Mouse (Mus musculus) MN1 (cell line): Measurements from ENCODE around the gene Rps21.

ENCODE experiments used
- DNase-seq: peaks from one replicate; pipeline ENCODE4 v3.0.0-alpha.2; 2016; ENCODE audit warnings: low spot score

Gene Rps21

GRCm38 (mm10) chr2:180229129-180229528 lies 28.0 kb upstream of the Rps21 start:
- no peak for DNase-seq

GRCm38 (mm10) chr2:180230482-180230881 lies 26.7 kb upstream of the Rps21 start:
- peak; percentile 54 for DNase-seq

GRCm38 (mm10) chr2:180233101-180233904 lies 23.9 kb upstream of the Rps21 start:
- DNase-seq: no peak

- no peak for DNase-seq
These were observed 22.8 kb upstream of the Rps21 start for GRCm38 (mm10) chr2:180234353-180234752.

GRCm38 (mm10) chr2:180234980-180235379 lies 22.2 kb upstream of the Rps21 start:
- DNase-seq: no peak

GRCm38 (mm10) chr2:180235788-180236187 lies 21.4 kb upstream of the Rps21 start:
- no peak for DNase-seq

- DNase-seq: no peak
These were observed 20.7 kb upstream of the Rps21 start for GRCm38 (mm10) chr2:180236500-180236899.

GRCm38 (mm10) chr2:180236930-180237329 lies 20.2 kb upstream of the Rps21 start:
- DNase-seq: no peak

GRCm38 (mm10) chr2:180237601-180238345 lies 19.4 kb upstream of the Rps21 start:
- no peak for DNase-seq

- DNase-seq: no peak
These were observed 18.6 kb upstream of the Rps21 start for GRCm38 (mm10) chr2:180238591-180238990.

- no peak for DNase-seq
These were observed 14.1 kb upstream of the Rps21 start for GRCm38 (mm10) chr2:180243108-180243507.

GRCm38 (mm10) chr2:180247916-180248315 lies 9.3 kb upstream of the Rps21 start:
- DNase-seq: no peak

- no peak for DNase-seq
These were observed 8.1 kb upstream of the Rps21 start for GRCm38 (mm10) chr2:180248947-180249660.

- peak; percentile 91 for DNase-seq
These were observed 6.1 kb upstream of the Rps21 start for GRCm38 (mm10) chr2:180250930-180251611.

GRCm38 (mm10) chr2:180251838-180252237 lies 5.3 kb upstream of the Rps21 start:
- no peak for DNase-seq

- no peak for DNase-seq
These were observed 2.6 kb upstream of the Rps21 start for GRCm38 (mm10) chr2:180254436-180255209.

GRCm38 (mm10) chr2:180255701-180256100 lies 1.5 kb upstream of the Rps21 start:
- DNase-seq: no peak

GRCm38 (mm10) chr2:180256296-180257000 lies 729 bp upstream of the Rps21 start:
- DNase-seq: no peak

- no peak for DNase-seq
These were observed 1.0 kb downstream of the Rps21 start for GRCm38 (mm10) chr2:180257963-180258865.
